Mouse (Mus musculus) liver, adult (tissue): Measurements from ENCODE around the gene Tppp3.

Experiments used
- GATA4 ChIP-seq: IDR thresholded peaks from 2 replicates; pipeline ENCODE4 v1.6.1; 2014; ENCODE audit warnings: mild to moderate bottlenecking, low read length; ENCODE audit not compliant: insufficient replicate concordance

The Tppp3 gene

DNA sequence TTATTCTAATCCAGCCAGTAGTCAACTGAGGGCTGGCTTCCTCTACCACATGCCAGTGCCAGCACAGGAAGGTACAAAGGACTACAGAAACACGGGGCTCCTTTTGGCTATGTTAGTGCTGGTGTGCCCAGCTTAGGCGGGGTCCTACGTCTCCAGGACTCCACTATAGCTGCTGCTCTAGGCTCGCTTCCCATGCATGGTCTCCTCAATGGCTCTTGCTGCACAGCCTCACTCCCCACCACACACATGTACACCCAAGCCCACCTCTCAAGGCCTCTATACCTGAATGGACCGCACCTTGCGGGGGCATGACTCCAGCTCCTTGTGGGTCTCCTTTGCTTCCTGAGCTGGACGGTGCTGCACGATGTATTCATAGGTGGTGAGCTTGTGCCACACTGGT is 4.4 kb upstream of the Tppp3 start:
- TF ChIP-seq GATA4, result no peak

DNA sequence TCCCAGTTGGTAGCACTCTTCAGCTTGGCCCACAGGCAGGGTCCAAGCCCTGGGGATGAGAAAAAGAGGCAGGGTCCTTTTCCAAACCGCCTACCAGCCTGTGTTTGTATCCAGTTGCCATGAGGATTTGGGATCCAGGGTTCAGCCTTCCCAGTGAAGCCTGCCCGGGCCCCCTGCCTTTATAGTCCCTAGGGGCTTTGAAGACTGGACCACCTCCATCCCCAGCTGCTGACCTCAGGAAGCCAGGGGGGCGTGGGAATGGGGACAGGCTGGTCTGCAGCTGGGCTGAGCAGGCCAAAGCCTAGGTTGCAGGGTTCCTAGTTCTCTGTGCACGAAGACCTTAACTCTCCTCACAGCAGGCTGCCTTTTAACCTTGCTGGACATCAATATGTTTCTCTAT is 3.9 kb upstream of the Tppp3 start:
- TF ChIP-seq GATA4, result no peak

DNA sequence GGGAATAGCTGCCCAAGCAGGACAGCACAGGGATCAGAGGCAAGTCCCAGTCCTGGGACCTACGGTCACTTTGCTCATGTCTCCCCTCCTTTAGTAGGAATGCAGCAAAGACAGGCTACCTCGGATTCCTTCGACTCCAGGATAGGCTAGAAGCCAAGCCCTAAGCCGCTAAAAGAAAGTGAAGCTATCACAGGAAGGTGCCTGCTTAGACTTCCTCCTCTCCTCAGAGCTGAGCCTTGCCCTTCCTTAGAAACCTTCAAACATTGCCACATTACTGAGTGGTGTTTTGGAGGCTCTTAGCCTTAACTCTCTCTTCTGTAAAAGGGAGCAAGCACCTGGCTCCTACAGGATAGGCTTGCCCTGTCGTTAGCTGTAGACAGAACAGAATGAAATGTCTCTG is 3.4 kb upstream of the Tppp3 start:
- no peak for TF ChIP-seq GATA4

DNA sequence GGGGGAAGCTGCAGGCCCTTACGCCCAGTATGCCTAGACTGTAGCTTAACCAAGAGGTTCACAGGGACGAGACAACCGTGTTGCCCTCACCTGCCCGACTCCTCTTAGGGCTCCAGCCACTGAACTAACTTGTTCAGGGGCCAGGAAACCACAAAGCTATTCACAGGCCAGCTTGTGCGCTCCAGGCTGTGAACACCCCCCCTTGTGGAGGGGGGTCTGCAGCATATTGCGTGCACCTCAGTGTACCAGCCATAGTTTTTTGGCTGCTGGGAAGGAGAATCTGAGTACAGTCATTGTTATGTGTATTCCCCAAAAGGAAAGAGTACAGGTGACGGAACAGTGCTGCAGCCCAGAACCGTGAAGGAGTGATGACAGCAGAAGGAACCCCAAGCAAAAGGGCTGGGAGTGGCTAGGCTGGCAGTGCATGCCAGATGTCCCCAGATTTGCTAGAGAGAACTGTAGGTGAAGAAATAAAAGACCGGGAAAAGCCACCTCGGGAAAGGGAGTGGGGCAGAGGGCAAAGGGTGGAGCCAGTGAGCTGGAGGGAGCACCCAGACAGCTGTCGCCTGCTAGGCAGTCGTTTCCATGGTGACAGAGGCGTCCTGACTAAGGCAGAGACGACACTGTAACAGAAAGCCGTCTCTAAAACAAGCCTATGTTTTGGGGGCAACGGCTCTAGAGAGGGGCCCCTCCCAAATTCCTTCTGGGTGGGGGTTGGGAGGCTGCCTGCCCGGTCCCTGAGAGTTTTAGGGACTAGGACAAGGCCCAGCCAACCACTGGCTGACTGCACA is 2.7 kb upstream of the Tppp3 start:
- no peak for TF ChIP-seq GATA4

DNA sequence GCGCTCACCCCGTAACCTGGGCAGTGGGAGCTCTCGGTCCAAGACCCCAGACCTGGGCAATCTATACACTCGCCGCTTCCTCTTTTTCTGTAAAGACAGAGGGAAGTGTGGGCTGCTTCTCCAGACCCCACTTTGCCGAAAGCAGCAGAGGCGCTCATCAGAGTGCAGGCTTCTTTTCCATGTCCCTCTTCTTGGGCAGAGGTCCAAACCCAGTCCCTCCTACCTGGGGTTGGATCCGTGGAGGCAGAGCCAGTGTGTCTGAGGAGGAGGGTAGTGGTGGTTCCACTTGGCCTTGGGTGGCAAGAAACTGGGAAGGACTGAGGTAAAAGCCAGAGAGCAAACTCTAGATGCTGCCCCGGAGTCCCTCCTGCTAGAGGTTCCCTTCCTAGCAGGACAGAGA is 1.7 kb upstream of the Tppp3 start:
- TF ChIP-seq GATA4, result no peak

DNA sequence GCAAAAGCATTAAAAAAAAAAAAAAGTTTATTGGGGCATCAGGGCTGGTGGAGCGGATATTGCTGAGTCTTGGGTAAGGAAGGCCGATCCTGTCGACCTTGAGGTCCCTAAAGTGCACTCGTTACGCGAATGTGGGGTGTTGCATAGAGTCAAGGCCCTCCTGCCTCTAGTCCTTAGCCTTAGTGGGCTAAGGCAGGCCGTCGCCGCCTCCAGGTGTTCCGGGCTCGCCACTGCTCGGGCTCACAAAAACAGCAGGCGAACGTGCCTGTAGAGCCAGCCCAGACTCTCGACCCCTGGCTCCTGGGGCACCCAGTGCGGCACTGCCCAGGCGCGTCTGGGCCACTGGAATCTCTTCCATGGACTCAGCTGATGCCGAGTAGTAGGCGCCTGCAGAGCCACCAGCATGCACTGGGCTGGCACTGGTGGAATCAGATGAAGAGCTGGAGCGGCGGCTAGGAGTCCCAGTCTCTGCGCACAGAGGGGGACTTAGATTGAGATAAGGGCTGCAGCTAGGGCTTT is 1.1 kb upstream of the Tppp3 start:
- TF ChIP-seq GATA4, result no peak

DNA sequence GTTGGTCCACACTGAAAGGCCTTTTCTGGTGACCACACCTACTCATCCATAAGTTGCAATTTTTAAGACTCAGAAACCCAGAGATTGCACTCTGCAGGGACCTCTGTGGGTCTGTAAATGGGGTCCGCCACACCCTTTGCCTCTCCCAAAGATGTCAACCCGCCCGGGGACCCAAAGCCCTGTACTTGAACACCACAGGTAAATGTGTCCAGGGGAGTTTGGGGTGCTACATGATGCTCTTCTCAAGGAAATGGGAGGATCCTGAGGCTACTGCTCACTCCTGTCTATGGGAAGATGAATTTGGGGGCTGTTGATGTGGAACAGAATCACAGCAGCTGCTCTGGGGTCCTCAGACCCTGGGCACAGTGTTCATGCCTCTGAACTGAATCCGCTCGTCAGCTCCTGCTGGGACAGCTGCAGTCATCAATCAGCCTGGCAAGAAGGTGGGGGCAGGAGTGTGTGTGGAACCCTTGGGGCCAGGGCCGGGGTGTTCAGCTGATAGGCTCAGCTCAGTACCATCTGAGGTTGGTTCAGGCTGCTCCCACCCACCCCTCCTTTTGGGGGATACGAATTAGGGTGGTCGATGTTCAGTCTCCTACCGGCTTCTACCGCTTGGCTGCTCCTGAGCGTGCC is 529 bp downstream of the Tppp3 start:
- no peak for TF ChIP-seq GATA4

DNA sequence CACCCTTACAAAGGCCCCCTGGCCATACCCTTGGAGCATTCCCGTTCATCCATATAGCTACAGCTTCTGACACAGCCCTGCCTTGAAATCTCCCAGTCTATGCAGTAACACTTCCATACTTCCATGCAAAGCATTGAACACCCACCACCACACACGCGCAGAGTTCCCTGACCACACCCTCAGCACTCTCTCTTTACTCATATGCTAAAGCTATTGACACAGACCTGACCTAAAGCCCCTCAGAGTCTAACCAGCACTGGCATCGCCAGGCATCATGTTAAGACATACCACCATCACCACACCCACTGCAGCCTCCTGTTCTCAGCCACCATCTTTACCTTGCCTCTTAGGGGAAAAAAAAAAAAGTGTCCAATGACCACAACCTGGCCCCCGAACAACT is 1.1 kb downstream of the Tppp3 start:
- TF ChIP-seq GATA4, result no peak

DNA sequence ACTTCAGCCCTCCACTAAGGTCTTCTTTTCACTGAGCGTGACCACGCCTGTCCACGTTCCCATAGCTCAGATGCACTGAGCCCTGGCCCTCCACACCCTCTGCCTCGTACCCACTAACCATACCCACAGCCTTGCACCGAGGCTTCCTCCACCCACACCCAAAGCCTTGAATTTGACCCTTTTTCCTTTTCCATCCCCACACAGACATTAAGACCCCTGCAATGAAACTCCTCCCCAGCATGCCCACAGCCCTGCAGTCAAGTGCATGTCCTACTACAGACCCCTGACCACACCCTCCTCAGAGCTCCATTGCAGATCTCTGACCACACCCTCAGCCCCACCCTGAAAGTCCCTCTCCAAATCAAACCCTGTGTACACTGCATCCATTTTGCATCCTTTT is 1.5 kb downstream of the Tppp3 start:
- TF ChIP-seq GATA4, result no peak

DNA sequence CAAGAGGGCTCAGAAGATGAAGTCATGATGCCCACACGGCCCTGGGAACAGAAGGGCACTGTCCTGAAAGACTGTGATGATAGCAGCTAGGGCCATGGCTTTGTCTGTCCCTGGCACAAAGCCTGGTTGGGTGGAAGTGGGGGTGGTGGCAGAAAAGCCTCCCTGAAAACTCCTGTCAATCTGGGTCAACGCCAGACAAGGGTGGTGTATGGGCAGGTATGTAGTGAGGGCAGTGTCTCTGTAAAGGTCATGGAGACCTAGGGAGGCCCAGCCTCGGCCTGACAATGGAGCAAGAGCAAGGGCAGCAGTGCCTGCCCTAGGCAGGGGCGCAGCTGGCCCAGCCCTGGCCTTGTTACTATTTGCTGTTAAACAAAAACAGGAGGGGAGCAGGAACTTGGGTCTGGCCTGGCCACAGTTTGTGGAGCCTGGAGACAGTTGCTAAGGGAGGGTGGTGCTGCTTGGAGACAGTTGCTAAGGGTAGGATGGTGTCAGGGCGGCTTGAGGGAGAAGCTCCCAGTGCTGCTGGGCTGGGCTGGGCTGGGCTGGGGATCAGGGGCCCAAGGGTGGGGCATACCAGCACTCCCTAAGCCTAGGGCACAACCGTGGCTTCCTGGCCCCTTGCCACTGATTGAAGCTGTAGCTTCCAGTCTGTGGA is 2.2 kb downstream of the Tppp3 start:
- TF ChIP-seq GATA4, result no peak

DNA sequence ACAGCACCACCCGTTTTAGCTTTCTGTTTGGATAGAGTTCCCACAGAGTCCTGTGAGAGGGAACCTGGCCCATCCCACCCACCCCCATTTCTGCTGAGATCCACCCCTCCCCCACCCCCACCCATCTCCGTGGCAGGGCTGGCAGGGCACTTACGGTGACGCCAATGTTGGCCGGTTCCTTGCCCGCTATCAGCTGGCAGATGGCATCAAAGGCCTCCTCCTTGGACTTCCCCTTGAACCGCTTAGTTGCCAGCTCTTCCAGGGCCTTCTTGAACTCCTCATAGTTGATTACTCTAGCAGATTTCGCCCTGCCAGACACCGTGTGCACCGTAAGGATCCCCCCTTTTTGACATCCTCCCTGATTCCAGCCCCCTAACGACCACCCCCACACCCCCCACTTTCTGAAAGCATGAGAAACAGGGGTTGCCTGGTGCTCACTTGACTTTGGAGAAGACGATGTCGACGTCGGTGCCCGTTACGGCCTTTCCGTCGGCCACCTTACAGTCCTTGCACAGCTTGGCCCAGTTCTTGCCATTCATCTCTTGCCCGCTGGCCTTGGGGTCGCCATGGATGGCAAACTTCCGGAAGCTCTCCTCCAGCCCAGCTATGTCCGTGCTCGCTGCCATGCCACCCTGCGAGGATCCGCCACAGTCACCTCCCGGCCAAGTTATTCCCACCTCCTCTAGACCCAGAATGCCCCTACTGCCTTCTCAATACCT is 3.2 kb downstream of the Tppp3 start:
- no peak for TF ChIP-seq GATA4

DNA sequence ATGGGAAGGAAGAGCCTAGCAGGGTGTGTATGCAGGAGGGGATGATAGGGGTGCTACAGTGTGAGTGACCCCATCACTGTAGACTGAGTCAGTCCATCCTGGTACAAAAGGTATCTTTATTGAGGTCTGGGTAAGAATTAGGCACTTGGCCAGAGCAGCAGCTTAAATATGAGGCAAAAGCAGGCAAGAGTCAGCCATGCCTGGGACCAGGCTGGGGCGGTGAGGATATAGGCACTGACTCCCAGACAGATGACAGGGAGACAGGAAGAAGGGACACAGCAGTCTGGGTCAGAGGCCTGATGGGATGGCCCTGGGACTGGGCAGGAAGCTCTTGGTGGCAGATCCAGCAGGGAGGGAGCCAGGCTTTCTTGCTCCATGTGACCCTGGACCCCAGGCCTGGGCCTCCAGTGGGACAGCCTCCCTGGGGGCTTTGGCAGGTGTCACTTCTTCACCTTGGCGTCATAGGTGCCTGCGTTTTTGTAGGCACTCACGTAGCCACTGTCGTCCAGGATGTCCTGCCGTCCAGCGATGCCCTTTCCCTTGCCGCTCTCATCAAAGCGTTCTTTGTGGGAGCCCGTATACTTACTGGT is 3.8 kb downstream of the Tppp3 start:
- TF ChIP-seq GATA4, result no peak

DNA sequence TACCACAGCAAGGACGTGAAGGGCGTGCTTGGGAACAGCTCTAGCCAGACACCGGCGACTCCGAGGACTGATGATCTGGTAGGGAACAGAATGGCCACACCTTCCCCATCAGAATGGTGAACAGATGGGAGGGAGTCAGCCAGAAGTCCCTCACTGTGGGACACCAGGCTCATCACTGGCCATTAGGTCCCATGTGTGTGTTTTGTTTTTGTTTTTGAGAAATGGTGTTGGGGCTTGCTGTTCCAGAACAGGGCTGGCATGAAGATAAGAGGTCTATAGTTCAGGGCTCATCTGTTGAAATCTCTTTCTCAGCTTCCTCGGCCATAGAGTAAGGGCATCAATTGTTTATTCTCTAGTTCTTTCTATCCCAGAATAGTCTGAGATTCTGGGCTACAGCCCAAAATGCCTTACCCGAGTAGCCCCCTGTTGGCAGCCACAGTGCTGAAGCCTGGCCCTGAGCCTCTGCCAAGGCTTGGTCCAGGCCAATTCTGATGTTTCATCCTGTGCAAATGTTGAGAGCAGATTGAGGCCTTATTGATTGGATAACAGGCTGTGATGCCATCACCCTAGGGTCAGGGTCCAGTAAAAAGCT is 4.5 kb downstream of the Tppp3 start:
- no peak for TF ChIP-seq GATA4

DNA sequence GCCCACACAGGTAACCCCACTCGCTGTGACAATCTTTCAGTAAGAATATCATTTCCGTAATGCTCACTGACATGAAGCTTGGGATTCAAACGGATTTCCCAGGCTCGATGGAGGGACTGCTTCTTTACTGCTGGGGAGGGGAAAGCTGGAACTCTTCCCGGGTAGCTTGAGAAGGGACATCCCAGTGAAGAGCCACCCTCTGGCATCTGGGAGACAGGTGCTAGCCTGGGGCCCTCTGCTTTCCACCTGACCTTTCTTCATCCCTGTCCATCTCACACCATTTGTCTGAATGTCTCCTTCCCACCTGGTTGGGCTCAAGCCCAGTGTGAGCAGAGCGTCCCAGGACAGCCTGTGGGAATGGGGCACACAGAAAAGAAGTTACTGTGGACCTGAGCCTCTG is 5.1 kb downstream of the Tppp3 start:
- TF ChIP-seq GATA4, result no peak

DNA sequence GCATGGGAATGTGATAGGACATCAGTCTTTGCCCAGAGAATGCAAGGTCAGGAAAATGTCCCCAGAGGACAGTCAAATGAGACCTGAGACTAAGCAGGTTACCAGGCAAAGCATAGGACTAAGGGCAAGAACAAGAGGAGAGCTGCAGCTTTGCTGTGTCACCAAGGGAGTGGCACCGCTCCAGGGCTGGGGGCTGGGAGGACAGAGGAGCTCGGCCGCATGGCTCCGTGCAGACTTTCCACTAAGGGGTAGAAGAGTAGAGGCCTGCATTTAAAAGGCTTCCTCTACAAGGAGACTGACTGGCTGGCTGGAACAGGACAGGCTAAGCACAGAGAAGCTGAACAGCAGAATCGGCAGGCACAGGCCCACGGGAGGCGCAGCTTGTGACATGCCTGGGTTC is 6.7 kb downstream of the Tppp3 start:
- TF ChIP-seq GATA4, result no peak

DNA sequence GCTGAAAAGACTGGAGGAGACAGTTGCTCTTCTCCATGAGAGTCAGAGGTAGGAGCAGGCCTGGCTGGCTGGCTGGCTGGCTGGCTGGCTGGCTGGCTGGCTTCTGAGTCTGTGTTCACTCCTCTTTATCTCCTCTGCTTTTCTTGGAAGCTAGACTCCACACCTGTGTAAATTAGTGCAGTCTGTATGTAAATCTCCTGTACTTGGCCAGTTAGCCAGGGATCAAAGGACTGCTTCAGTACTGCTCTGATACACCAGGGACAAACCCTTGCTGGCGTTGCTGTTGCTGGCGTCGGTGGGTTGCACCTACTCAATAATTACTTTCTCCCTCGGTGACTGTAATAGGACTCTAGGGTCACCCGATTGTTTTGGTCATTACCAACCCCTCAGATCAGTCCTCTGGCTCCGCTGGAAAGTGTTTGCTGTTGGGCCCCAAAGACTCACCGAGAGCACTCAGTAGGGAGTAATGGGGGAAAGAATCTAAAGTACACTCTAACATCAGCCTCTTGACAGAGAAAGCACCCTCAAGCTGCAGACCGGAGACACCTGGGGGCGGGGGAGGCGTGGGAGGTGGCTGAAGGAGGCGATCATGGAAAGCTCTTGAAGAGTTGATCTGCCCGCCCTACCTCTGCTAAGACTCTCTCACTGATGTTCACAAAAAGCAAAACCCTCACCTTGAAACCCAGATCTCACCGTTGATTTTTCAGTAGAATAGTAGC is 10.1 kb downstream of the Tppp3 start:
- TF ChIP-seq GATA4, result no peak
